Mouse (Mus musculus): ENCODE measurements around the gene Hhat. TPM values are rescaled to one million over a fixed set of nuclear protein-coding genes. Genes with fewer than 3 reads are reported as not detected.

The Hhat gene
- total and polyA plus RNA-seq, 3 experiments = 0.21 to 1.2 (median 1.1) TPM

DNA sequence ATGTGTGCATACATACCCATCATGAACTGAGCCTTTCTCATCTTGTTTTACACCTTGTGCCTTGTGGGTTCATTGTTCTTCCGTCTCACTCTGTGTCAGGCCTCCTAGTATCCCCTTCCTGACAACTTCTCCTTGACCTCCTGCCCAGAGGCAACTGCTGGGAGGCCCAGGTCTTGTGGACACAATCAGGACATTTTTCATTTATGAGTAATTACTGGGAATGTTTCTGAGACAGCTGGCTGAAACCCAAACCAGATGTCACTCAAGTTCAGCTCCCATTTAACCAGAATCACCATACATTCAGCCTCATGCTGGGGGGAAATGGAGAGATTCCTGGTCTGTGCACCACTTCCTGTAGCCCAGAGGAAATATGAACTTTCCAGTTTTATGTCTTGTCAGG is 316.5 kb downstream of the Hhat start:
- no peaks in the 10 kb centered on the region for H3K79me2 ChIP-seq (replicated peaks; ENCODE audit: control insufficient read depth, extremely low read depth, insufficient read depth, poor library complexity, severe bottlenecking)
- no peak overlapping the region for H3K4me2 ChIP-seq (ENCODE audit: insufficient read depth, low read depth, poor library complexity, severe bottlenecking)
- H3K36me3 ChIP-seq (replicated peaks in 1 of 2; ENCODE audit: control insufficient read depth in 1 of 2, insufficient read depth in 1 of 2, low read length in 1 of 2) = no peaks in the 10 kb centered on the region
- H3K27me3 ChIP-seq (replicated peaks) = peaks cover 85% of the 10 kb centered on the region
- dilution Hi-C loops (cut with MboI; ENCODE audit: extremely low pct_ligation_motif_present, extremely low pct_unique_long_range_greater_than_20kb, low sequenced_read_pairs) (no loop called here), in situ Hi-C loops (cut with MboI; ENCODE audit: low pct_ligation_motif_present, low pct_unique_long_range_greater_than_20kb, low sequenced_read_pairs) (no loop called here)
- H3K4me3 ChIP-seq (replicated peaks in 1 of 3; ENCODE audit: low read depth in 2 of 3, low read length in 2 of 3, poor library complexity in 1 of 3) = no peak overlapping the region
- no peaks in the 10 kb centered on the region for H3K4me1 ChIP-seq (ENCODE audit: control insufficient read depth in 1 of 2, insufficient read depth in 2 of 2)
- H3K9me3 ChIP-seq (replicated peaks; ENCODE audit: low read length) = peaks cover 4% of the 10 kb centered on the region
- no peak overlapping the region for H3K27ac ChIP-seq (ENCODE audit: insufficient read depth, low read depth)
- TF ChIP-seq CHD1 (IDR thresholded peaks at IDR 0.05; ENCODE audit: low read depth, low read length) = no peak
- TF ChIP-seq IRF4 (IDR thresholded peaks at IDR 0.05; ENCODE audit: low read depth, low read length) = no peak
- no peak for TF ChIP-seq TBP (conservative IDR thresholded peaks at IDR 0.05; ENCODE audit: low read depth, low read length)
- TF ChIP-seq MAX (IDR thresholded peaks at IDR 0.05; ENCODE audit: low read length) = no peak
- TF ChIP-seq SIN3A (IDR thresholded peaks at IDR 0.05; ENCODE audit: low read length) = no peak
- no peak for TF ChIP-seq ZC3H11A (IDR thresholded peaks at IDR 0.05; ENCODE audit: low read depth, low read length)
- TF ChIP-seq KAT2A (IDR thresholded peaks at IDR 0.05; ENCODE audit: insufficient replicate concordance, low read length) = no peak
- no peak for TF ChIP-seq SMC3 (IDR thresholded peaks at IDR 0.05; ENCODE audit: low read depth, low read length)
- no peak for TF ChIP-seq USF2 (conservative IDR thresholded peaks at IDR 0.05; ENCODE audit: low read depth, low read length)
- no peak for TF ChIP-seq POLR2AphosphoS2 (IDR thresholded peaks at IDR 0.05; ENCODE audit: low read depth, low read length)
- no peak for TF ChIP-seq CTCF (conservative IDR thresholded peaks at IDR 0.05 in 1 of 2, IDR thresholded peaks at IDR 0.05 in 1 of 2; ENCODE audit: low read depth in 2 of 2, low read length in 2 of 2)
- TF ChIP-seq RCOR1 (conservative IDR thresholded peaks at IDR 0.05; ENCODE audit: low read depth, low read length) = no peak
- TF ChIP-seq UBTF (IDR thresholded peaks at IDR 0.05; ENCODE audit: low read depth, low read length) = no peak
- no peak for TF ChIP-seq PAX5 (IDR thresholded peaks at IDR 0.05; ENCODE audit: low read length)
- no peak for TF ChIP-seq CHD2 (IDR thresholded peaks at IDR 0.05; ENCODE audit: low read length)
- TF ChIP-seq ETS1 (conservative IDR thresholded peaks at IDR 0.05; ENCODE audit: low read depth, low read length) = no peak
- no peak for TF ChIP-seq MAFK (IDR thresholded peaks at IDR 0.05; ENCODE audit: insufficient replicate concordance, low read length)
- DNase-seq (ENCODE audit: extremely low read depth) = no peak
- H3K9ac ChIP-seq (ENCODE audit: insufficient read depth, low read depth) = no peak overlapping the region

DNA sequence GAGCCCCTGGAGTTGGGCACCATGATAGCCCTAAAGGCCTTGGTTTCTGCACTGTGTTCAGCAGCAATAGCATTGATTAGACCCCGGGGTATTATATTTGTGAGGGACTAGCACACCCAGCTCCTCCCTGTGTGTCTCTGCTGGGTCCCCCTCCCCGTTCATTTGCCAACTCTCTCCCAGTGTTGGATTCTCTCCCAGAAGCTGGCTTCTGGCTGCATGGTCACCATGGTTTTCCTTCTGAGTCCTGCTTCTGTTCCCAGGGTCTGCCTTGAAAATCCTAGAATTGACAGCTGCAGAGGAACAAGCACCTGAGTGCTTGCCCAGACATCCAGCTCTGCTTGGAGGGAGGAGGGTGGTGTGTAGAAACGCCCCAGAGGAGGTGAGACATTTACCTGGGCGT is 319.3 kb downstream of the Hhat start:
- in situ Hi-C loops (cut with MboI; ENCODE audit: low pct_ligation_motif_present, low pct_unique_long_range_greater_than_20kb, low sequenced_read_pairs) = no loop called here
- H3K79me2 ChIP-seq (replicated peaks; ENCODE audit: control insufficient read depth, extremely low read depth, insufficient read depth, poor library complexity, severe bottlenecking) = no peaks in the 10 kb centered on the region

More for the DNA sequence above, 319.3 kb downstream of the Hhat start:
- Histone ChIP-seq H3K27me3 (replicated peaks) (peaks cover 85% of the 10 kb centered on the region), H3K27ac (ENCODE audit: insufficient read depth, low read depth) (no peak overlapping the region), H3K4me1 (ENCODE audit: control insufficient read depth in 1 of 2, insufficient read depth in 2 of 2) (no peaks in the 10 kb centered on the region), H3K36me3 (replicated peaks in 1 of 2; ENCODE audit: control insufficient read depth in 1 of 2, insufficient read depth in 1 of 2, low read length in 1 of 2) (no peaks in the 10 kb centered on the region), H3K4me2 (ENCODE audit: insufficient read depth, low read depth, poor library complexity, severe bottlenecking) (no peak overlapping the region), H3K4me3 (replicated peaks in 1 of 3; ENCODE audit: low read depth in 2 of 3, low read length in 2 of 3, poor library complexity in 1 of 3) (no peak overlapping the region), H3K9me3 (replicated peaks; ENCODE audit: low read length) (peaks cover 4% of the 10 kb centered on the region), H3K9ac (ENCODE audit: insufficient read depth, low read depth) (no peak overlapping the region)
- dilution Hi-C loops (cut with MboI; ENCODE audit: extremely low pct_ligation_motif_present, extremely low pct_unique_long_range_greater_than_20kb, low sequenced_read_pairs) = no loop called here
- no peak for TF ChIP-seq BHLHE40 (IDR thresholded peaks at IDR 0.05; ENCODE audit: low read depth, low read length)
- TF ChIP-seq E2F4 (IDR thresholded peaks at IDR 0.05; ENCODE audit: insufficient replicate concordance, low read depth, low read length) = no peak
- TF ChIP-seq UBTF (IDR thresholded peaks at IDR 0.05; ENCODE audit: low read depth, low read length) = no peak
- TF ChIP-seq ZC3H11A (IDR thresholded peaks at IDR 0.05; ENCODE audit: low read depth, low read length) = no peak
- no peak for TF ChIP-seq IRF4 (IDR thresholded peaks at IDR 0.05; ENCODE audit: low read depth, low read length)
- TF ChIP-seq TBP (conservative IDR thresholded peaks at IDR 0.05; ENCODE audit: low read depth, low read length) = no peak
- TF ChIP-seq SIN3A (IDR thresholded peaks at IDR 0.05; ENCODE audit: low read length) = no peak
- TF ChIP-seq MYC (IDR thresholded peaks at IDR 0.05; ENCODE audit: low read depth, low read length) = no peak
- TF ChIP-seq EP300 (IDR thresholded peaks at IDR 0.05; ENCODE audit: low read length) = no peak
- no peak for TF ChIP-seq USF1 (IDR thresholded peaks at IDR 0.05; ENCODE audit: low read depth, low read length)
- no peak for TF ChIP-seq HCFC1 (IDR thresholded peaks at IDR 0.05; ENCODE audit: low read depth, low read length)
- no peak for TF ChIP-seq CHD2 (IDR thresholded peaks at IDR 0.05; ENCODE audit: low read length)
- no peak for TF ChIP-seq TCF12 (IDR thresholded peaks at IDR 0.05; ENCODE audit: low read depth, low read length)
- no peak for TF ChIP-seq ELF1 (IDR thresholded peaks at IDR 0.05; ENCODE audit: low read depth, low read length)
- no peak for TF ChIP-seq POLR2AphosphoS2 (IDR thresholded peaks at IDR 0.05; ENCODE audit: low read depth, low read length)
- TF ChIP-seq ETS1 (conservative IDR thresholded peaks at IDR 0.05; ENCODE audit: low read depth, low read length) = no peak
- TF ChIP-seq ZKSCAN1 (IDR thresholded peaks at IDR 0.05; ENCODE audit: borderline replicate concordance, low read depth, low read length) = no peak
- DNase-seq (ENCODE audit: extremely low read depth) = no peak
